Mouse (Mus musculus): ENCODE results near the gene Tbc1d15.

The Tbc1d15 gene

DNA sequence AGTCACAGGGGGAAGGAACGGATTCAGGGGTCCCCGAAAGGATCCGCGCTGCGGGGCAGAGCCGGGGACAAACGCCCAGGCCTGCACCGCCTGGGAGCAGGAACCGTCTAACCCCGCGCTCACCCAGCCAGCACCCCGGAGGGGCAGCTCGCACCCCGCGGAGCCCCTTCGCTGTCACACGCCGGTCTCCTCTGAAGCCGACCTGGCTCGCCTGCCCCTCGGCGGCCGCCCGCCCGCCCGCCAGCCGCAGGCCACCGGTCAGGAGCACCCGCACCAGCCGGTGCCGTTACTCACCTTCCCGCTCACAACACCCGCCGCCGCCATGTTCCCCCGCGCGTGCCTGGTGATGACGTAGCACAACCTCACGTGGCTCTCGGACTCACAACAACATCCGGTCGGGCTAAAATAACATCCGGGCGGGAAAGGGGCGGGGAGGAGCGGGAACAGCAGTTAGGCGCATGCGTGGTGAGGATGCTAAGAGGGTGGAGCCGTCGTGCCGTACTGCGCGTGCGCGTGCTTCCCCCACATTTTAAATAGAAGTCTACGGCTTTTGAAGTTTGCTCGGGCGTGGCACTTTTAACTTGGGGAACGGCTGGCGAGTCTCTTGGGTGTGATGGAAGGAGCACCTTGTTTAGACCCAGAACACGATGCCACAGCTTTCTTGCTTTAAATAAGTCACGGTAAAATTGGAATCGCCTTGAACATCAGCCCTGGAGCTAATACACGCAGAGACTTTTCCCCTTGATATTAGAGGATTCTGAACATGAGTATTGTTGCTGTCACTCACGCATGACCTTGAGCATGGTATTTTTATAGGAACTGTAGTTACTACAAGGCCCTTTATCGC lies at the start of gene Tbc1d15:
Gene Tbc1d15 (minus strand): TSS at position 380 of the 847 bp plus-strand sequence.
- DNase-seq (ENCODE audit: low read depth, low spot score) = peak; percentile 98

DNA sequence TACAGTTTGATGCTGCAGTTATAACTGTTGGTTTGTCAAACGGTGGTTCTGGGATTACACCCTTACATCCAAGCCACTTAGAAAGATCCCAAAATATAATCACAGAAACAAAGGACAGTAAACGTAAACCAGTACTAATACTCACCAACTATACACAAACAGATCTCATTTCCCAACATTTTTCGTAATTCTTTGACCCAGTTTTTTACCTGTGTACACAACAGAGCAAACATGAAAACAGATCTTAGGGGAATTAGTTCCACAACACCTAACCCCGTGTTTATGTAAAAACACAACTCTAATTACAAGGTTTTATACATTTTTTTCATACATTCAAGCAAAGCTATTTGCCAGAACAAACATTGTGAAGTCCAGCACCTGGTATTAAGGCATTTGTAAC lies 47.4 kb upstream of the Tbc1d15 start:
- no peak for DNase-seq (ENCODE audit: low read depth, low spot score)

DNA sequence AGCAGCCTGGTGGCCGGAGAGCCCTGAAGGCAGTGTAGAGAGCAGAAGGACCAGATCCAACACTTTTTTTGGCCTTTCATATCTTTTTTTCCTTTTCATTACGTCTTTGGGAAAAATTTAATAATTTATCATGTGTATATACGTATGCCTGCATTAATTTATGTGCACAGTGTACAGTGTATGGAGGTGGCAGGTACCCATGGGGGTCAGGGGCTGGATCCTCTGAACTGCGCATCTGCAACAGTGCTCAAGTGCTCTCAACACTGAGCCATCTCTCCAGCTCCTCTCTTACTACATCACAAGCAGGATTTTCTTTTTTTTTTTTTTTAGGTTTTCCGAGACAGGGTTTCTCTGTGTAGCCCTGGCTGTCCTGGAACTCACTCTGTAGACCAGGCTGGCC lies 46.3 kb upstream of the Tbc1d15 start:
- DNase-seq (ENCODE audit: low read depth, low spot score) = no peak

DNA sequence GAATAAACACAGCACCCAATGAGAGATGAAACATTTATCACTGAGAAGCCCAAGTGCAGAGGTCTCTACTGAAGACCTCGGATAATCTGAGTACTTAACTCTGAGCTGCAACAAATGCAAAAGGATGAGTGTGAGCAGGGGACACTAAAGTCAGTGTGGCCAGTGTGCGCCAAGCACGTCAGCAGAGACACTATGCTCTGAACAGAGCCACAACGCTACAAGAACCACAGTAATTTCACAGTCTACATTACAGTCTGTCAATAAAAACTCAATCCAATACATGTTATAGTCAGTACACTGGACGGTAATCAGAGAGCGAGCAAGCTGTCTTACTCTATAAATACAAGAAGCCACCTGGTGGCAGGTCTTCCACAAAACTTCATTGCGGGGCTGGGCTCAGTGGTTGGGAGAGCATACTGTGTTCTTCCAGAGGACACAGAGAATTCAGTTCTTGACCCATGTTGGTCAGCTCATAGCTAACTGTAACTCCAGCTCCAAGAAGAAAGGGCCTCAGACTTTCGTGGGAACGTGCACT lies 45.2 kb upstream of the Tbc1d15 start:
- DNase-seq (ENCODE audit: low read depth, low spot score) = no peak

DNA sequence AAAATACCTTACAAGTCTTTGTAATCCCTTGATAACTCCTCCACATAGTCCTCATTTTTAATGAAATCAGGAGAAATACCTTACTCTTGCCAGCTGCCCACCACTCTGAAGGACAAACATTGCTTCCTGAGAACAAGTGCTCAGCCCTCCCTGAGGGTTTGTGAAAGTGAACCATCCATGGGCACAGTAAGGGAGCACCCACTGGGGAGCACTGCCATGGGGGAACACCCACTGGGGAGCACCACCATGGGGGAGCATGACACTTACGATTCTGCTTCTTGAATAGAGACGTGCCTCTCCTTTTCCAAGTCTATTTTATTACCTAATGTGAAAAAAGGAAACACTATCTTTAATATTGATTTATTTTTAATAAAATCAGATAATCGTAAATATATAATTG lies 43.9 kb upstream of the Tbc1d15 start:
- DNase-seq (ENCODE audit: low read depth, low spot score) = no peak

DNA sequence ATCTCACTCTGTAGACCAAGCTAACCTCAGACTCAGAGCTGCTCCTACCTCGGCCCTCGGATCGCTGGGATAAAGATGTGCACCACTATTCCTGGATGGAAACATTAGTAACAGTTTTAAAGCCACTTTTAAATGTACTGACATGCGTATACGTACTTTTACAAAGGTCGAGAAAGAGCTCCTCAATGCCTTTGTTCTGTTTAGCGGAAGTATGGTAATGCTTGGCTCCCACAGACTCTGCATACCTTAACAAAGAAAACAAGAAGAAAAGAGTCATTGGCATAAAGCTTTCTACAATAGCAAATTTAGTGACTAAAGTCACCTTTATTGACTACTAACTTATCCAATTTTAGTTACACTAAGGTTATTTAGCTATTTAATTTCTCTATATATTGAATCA lies 43.4 kb upstream of the Tbc1d15 start:
- no peak for DNase-seq (ENCODE audit: low read depth, low spot score)

DNA sequence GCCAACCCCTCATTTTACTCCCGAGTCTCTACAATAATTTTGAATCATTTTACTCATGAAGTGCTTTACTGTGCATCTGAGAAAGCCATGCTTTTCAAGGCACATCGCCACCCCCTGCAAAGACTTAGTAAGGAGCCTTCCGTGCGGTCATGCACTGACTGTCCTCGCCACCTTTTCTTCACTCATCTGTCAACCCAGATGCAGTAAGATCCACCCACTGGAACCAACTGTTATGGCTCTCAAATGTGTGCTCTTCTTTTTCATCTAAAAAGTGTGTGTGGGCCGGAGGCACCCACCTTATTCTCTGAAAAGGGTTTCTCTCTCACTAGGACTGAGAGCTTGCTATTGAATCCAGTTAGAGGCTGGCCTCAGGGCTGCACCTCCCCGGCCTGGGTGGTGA lies 42.7 kb upstream of the Tbc1d15 start:
- no peak for DNase-seq (ENCODE audit: low read depth, low spot score)

DNA sequence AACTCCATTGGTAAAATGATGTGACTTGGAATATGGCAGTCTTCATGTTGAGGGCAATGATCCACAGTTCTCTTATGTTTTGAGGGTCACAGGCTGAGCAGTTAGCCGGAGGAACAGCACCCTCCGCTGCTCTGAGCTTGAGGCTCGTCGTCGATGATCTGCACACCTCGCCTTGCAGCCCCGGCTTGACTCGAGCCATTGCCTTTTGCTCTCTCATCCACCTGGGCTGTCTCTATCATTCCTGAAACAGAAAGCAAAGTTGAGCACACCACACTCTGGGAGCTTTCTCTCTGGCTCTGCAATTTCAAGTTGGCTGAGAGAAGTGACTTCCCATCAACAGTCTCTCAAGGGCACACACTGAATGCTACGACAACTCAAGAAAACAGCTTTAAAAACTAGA lies 39.4 kb upstream of the Tbc1d15 start:
- no peak for DNase-seq (ENCODE audit: low read depth, low spot score)

DNA sequence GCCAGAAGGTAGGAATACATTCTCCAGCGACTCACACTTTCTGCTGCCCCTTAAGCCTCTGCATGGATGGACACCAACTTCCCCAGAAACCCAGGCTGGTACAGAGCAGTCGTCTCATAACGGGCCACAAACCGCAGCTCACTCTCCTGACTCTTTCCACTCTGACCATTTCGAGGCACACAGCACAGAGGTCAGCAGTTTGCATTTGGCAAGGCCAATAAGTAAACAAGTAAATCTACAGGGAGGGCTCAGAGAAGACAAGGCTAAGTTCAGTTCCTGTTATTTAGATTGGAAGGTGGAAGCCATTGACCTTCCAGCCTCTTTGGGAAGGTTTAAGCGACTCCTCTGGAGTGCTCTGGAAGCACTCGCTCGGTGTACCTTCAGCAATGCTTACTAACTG lies 37.6 kb upstream of the Tbc1d15 start:
- DNase-seq (ENCODE audit: low read depth, low spot score) = no peak

DNA sequence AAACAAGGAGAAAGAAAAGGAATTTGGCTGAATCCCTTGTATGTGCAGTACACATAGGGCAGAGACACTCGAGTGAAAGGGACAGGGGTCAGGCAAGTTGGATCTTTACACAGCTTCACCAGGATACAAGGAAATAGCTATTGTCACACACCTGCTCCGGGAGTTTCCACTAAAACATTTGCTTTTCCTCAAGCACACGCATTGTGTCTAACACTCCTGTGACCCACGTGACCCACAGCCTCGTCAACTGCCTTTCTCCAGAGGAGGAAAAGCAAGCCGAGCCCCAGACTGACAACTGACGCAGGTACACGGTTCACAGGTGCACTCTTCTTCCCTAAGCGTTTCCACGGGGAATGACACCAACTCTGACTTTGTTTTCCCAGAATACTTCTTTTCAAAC lies 32.9 kb upstream of the Tbc1d15 start:
- DNase-seq (ENCODE audit: low read depth, low spot score) = no peak

DNA sequence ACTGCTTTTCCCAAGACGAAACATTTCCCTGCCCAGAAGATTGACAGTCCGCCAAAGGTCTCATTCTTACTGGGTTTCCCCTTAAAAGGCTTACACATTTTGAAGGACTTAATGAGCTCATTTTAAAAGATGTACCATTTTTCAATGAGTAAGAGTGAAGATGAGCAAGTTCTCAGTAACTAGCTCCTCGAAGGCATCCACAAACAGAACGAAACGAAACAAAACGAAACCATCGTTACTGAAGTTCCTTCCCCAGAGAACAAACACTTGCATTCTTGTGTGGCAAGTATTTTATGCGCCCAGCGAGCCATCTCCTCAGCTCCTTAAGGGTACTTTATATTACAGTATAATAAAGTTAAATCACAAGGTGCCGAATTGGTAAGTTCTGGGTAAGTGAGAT lies 30.1 kb upstream of the Tbc1d15 start:
- no peak for DNase-seq (ENCODE audit: low read depth, low spot score)

DNA sequence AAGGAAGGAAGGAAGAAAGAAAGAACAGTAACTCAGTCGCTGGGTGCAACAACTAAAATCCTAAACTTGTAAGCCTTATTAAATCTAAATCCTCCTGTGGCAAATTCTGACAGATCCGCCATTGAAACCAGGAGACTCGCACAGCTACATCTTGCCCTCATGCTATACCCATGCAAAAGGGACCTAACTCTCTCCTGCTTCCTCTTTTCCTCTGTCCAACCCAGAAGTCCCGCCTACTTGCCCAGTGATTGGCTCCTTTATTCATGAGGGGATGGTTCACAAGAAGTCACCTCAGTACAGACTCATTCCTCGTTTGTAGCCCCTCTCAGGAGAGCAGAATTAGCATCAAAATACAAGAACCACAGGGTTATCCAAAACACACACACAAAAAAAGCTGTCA lies 20.4 kb upstream of the Tbc1d15 start:
- DNase-seq (ENCODE audit: low read depth, low spot score) = no peak

DNA sequence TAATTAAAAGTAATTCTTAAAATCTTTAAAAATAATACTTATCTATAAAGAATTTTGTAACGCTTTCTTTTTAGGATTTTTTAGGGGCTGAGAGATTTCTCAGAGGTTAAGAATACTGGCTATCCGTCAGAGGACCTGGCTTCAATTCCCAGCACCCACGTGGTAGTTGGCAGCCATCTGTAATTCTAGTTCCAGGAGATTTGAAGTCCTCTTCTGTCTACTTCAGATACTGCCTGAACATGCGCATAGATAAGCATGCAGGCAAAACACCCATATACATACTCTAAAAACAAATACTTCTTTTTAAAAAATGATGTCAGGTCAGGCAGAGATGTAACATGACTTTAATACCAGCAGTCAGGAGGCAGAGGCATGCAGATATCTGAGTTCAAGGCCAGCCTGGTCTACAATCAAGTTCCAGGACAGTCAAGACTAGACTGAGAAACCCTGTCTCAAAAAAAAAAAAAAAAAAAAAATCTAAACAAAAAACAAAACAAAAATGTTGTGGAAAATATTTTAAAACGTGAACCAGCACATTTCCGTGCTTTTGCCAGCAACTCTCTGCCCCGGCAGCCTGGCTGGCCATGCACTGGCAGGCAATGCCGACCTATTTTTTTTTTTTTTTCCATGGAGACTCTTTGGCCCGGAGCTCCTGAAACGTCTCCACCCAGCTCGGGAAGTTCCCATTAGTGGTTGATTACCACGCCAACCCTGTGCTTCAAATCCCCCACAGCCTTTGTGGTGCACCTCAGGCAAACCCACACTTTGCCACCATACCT lies 19.5 kb upstream of the Tbc1d15 start:
- DNase-seq (ENCODE audit: low read depth, low spot score) = no peak

DNA sequence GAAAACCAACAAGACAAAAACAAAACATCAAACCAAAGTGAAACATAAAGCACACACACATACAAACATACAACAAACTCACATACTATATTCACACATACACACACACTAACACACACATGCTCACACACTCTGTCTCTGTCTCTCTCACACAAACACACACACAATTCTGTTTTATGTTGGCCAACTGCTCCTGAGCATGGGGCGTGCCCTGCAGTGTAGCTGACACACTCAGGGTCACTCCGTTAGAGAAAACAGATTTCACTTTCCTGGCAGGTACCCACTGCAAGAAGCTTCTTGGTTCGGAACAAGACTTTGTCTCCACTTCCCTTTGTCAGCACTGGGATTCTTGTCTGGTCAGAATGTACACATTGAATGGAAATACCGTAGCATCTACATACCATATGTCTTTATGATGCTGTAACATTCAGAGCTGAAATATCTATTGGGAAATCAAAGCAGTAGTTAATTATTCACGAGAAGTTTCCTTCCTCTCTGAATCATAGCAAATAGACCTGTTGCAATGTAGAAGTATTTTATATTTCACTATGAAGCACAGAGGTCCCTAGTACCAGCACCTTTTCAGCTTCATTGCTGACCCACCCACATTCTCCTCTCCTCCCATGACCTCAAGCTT lies 11.8 kb upstream of the Tbc1d15 start:
- DNase-seq (ENCODE audit: low read depth, low spot score) = no peak

DNA sequence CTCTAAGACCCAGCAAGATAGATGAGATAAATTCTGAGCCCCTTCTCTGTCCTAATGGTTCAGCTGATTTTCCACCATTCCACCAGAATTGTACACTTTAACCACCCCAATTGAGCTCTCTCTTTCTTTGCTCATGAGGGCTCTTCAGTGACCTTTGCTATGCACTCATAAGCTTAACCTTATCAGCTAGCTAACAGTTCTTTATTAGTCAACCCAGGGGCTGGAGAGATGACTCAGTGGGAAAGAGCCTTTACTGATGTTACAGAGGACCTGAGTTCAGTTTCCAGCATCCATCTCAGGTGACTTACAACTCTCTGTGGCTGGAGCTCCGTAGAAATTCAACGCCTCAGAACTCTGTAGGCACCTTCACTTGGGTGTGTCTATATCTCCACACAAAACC lies 11.0 kb upstream of the Tbc1d15 start:
- no peak for DNase-seq (ENCODE audit: low read depth, low spot score)

DNA sequence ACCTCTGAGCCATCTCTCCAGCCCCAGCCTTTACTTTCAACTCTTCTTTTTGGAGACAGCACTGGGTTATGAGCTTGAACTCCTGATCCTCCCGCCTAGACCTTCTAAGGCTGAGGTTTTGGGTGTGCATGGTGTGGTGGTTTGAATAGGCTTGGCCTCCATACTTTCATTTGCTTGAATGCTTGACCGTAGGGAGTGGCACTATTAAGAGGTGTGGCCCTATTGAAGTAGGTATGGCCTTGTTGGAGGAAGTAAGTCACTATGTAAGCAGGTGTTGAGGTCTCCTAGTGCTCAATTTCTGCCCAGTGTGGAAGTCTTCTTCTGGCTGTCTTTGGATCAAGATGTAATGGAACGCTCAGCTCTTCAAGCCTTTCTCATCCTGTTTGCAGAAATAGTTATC lies 10.2 kb upstream of the Tbc1d15 start:
- DNase-seq (ENCODE audit: low read depth, low spot score) = no peak

DNA sequence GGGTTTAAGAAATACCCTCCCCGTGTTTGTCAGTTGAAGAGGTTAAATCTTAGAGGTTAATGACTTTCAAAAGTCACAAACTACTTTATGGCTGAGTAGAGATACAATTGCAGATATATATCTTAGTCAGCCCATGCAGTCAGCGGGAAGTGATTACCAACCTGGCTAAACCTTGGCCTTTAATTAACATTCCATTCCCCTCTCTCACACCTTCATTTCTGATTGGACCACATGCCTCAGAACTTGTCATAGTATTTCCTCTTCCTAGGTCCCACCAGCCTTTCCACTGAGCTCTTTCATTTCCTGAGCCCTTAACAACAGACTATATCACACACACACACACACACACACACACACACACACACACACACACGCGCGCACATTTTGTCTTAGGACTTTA lies 4.9 kb upstream of the Tbc1d15 start:
- DNase-seq (ENCODE audit: low read depth, low spot score) = no peak

DNA sequence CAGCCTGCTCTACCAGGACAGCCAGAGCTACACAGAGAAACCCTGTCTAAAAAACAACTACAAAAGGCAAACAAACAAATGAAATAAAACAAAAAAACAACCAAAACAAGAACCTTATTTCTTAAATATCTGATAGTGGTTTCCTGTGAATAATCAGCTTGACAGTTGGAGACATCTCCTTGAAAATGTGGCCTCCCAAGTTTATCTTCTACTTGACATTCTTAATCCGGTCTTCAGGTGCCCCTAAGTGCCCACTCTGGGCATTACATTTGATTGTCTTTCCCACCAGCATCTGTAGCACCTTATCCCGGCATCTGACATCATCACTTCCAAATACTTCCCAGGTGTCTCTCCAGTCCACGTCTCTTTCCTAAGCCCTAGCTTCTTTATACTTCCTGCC lies 2.3 kb upstream of the Tbc1d15 start:
- DNase-seq (ENCODE audit: low read depth, low spot score) = no peak

DNA sequence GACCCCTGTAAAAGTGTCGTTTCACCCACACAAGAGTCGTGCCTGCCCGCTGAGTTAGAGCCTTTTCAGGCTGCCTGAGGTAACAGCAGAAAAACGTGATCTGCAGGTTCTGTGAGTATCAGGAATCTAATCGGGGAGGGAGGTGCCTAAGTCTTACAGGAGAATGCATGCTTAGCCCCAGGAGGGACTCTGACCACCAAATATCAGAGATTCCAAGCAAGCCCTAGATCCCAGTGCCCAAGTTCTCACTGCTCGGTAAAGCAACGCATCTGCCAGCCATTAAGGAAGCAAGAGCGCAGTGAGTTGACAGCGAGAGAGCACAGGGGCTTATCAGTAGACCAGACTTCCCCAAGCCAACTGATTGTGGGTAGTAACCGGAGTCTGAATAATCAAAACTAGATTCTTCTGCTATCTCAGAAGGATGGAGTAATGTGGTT lies 1.1 kb upstream of the Tbc1d15 start:
- no peak for DNase-seq (ENCODE audit: low read depth, low spot score)

DNA sequence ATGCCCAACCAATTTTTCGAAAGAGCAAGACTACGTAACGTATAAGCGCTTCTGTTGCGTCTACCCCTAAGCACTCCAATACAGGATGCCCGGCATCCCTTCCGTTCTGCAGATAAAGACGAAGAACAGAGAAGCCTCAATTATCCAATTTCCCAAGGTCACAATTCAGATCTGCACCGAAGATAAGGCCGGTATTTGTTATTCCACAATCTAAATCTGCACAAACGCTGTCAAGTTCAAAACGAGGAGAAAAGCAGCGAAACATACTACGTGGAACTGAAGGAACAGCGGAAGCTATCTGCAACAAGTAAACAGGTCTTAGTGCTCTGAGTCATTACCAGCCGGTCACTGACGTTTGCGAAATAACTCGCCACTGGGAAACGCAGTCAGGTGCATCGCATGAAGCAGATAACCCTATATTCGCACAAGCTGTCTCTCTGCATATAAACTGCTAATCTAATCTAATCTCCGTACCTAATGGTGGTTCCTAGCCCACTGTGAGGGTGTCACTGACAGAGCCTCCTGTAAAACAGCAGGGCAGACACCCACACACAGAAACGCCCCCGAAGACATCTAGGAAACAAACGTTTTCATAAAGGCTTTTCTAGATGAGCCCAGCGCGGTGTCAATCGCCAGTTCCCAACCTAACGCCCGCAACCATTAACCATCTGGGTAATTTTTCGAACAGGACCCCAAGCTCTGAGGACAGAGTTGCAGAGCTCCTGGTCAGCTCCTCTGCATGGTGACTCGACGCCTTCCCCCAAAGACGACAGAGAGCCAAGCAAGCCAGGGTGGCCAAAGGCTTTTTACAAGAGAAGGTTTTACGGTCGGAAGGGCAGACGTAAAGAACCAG lies 806 bp downstream of the Tbc1d15 start:
- no peak for DNase-seq (ENCODE audit: low read depth, low spot score)

DNA sequence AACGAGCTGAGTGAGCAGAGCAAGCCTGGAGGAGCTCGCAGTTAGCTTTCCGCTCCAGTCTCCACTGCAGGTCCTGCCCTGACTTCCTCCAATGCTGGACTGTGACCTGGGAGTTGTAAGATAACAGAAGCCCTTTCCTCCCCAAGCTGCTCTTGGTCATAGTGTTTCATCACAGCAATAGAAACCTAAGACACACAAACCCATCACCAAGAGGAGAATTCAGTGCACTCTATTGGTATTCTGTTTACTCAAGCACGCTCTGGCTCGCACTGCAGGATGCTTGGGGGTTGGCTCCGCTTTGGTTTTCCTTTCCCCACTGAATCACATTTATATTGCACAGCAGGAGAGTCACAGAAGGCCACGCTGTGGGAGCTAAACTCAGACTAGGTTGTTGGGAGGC lies 3.2 kb downstream of the Tbc1d15 start:
- no peak for DNase-seq (ENCODE audit: low read depth, low spot score)
